Mouse (Mus musculus): Measurements from ENCODE around the gene Ptpn6. TPM values are rescaled to one million over a fixed set of nuclear protein-coding genes. Genes with fewer than 3 reads are reported as not detected.

The Ptpn6 gene
- polyA plus RNA-seq, 1 experiment from 2014 or later, result 5.2 TPM

DNA sequence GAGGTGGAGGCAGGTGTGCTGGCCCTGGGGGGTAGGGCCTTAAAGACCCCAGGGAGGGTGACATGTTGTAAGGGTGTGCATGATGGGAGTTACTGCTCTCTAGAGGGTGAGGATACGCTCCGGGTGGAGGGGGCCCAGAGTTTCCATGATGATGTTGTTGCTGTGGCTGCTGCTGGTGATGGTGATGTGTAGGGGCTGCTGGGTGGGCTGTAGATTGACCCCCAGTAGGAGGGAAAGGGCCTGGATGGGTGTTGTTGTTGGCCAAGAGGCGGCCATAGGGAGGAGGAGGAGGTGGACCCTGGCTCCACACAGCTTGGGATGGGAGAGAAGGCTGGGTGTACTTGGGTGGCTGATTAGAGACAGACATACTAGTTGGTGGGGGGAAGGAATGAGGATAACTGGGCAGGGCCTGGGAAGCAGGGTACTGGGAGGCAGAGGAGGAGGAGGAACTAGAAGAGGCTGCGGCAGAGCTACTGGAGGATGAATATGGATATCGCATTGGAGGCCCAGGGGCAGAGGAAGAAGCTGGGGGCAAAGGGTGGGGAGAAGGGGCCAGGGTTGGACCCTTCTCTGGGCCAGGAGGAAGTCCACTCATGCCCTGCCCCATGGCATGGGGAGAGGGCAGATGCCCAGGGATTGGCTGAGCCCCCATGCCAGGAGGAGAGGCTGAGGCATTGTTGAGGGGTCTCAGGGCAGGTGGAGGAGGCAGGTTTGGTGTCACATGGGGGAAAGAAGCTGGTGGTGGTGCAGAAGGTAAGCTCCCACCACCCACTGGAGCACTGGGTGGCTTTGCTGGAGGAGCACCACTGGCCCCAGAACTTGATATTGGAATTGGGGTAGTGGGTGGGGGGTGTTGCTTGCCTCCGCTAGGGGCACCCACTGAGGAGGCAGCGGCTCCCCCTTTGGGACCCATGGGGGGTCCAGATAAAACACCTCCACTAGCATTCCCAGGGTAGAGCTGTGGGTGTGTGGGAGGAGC is 8.4 kb upstream of the Ptpn6 start:
- Histone ChIP-seq H3K9me3 (no peaks in the 10 kb centered on the region), H3K27me3 (ENCODE audit: poor library complexity, severe bottlenecking) (0 out of 2 replicates have a peak, but pooled peaks cover 3% of the 10 kb centered on the region), H3K4me1 (peaks cover 42% of the 10 kb centered on the region), H3K36me3 (replicated peaks) (peaks cover 81% of the 10 kb centered on the region), H3K27ac (peak overlapping the region; percentile 97), H3K4me3 (peak overlapping the region; percentile 71)
- no peak for DNase-seq (ENCODE audit: extremely low spot score, low spot score)
- 88% methylated on average over 7 of the region's 7 CpGs for WGBS

DNA sequence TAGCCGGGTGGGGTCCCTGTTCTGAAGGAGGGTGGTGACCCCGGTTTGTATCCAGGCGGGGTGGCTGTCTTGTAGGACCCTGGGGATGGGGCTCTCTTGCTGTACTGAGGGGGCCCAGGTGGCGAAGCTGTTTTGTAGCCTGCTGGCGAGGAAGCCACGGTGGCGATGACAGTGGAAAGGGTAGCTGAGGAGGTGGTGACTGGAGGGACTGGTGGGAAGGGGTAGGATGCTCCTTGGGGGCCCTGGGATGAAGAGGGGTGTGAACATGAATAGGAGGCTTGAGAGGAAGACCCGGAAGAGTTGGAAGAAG is 7.7 kb upstream of the Ptpn6 start:
- no peaks in the 10 kb centered on the region for H3K9me3 ChIP-seq
- peaks cover 77% of the 10 kb centered on the region for H3K36me3 ChIP-seq (replicated peaks)
- WGBS, result 23% methylated on average over 8 of the region's 8 CpGs

DNA sequence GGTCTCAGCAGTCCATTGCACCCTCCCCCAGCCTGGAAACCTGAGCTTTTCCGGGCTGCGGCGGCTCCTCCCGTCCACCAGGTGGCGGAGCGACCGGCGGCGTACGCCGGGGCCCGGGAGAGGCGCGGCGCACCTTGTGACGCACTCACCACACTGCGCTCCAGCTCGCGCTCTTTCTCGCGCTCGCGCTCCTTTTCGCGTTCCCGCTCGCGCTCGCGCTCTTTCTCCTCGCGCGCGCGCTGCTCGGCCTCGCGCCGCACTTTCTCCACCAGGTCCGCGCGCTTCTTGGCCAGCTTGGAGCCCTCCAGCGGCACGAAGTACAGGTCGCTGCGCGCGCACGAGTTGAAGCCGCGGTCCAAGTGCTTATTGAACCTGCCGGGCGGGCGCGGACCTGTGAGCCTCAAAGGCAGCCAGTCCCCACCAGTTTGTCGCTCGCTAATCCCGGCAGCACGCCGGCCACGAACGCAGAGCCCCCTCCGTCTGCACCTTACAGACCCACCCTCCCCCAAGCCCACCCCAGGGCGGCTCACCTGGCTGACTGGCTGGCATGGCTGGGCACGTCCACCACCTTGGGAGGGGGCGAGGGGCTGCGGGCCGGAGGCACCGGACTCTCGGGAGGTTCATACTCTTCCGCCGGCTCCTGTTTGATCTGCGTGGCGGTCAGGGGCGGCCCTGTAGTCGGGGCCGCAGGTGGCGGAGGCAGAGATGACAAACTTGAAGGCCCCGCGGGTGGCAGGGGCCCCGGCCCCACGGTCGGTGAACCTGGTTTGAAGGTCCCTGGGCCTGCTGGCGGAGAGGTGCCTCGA is 7.2 kb upstream of the Ptpn6 start:
- H3K36me3 ChIP-seq (replicated peaks), result peaks cover 72% of the 10 kb centered on the region
- peak overlapping the region; percentile 71 for H3K4me3 ChIP-seq
- 0 out of 2 replicates have a peak, but pooled peaks cover 3% of the 10 kb centered on the region for H3K27me3 ChIP-seq (ENCODE audit: poor library complexity, severe bottlenecking)
- H3K4me1 ChIP-seq, result peaks cover 49% of the 10 kb centered on the region
- H3K9me3 ChIP-seq, result no peaks in the 10 kb centered on the region
- DNase-seq (ENCODE audit: extremely low spot score, low spot score), result peak; percentile 93
- H3K27ac ChIP-seq, result peak overlapping the region; percentile 97
- under 1% methylated on average over 85 of the region's 85 CpGs for WGBS

More for the DNA sequence above, 7.7 kb upstream of the Ptpn6 start:
- Histone ChIP-seq H3K4me1 (peaks cover 47% of the 10 kb centered on the region), H3K27ac (peak overlapping the region; percentile 97), H3K4me3 (peak overlapping the region; percentile 71), H3K27me3 (ENCODE audit: poor library complexity, severe bottlenecking) (0 out of 2 replicates have a peak, but pooled peaks cover 3% of the 10 kb centered on the region)
- no peak for DNase-seq (ENCODE audit: extremely low spot score, low spot score)

DNA sequence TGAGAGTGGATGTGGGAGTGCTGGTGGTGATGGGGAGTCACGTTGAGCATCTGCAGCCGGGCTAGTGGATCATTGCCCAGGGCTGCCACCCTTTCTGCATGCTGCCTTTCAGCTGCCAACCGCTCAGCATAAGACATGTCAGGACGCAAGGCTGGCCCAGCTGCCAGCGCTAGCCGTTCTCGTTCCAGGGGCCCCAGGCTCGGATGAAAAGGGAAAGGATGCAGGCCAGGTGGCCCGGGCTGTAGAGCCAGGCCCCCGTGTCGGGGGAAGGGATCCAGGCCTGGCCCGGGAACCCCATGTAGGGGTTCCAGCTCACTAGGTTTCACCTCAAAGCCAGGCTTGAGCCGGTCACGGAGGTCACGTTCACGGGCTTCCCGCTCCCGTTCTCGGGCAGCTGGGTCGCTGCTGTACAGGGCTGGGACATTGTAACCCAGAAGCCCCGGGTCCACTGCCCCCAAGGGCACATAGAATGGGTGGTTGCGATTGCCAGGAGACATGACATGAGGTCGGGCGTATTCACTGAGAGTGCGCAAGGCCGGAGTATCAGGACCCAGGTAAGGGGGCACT is 6.3 kb upstream of the Ptpn6 start:
- Histone ChIP-seq H3K4me3 (peak overlapping the region; percentile 71), H3K9me3 (no peaks in the 10 kb centered on the region), H3K4me1 (peaks cover 58% of the 10 kb centered on the region), H3K27ac (peak overlapping the region; percentile 97), H3K36me3 (replicated peaks) (peaks cover 64% of the 10 kb centered on the region), H3K27me3 (ENCODE audit: poor library complexity, severe bottlenecking) (0 out of 2 replicates have a peak, but pooled peaks cover 3% of the 10 kb centered on the region)
- 75% methylated on average over 26 of the region's 26 CpGs for WGBS
- no peak for DNase-seq (ENCODE audit: extremely low spot score, low spot score)

DNA sequence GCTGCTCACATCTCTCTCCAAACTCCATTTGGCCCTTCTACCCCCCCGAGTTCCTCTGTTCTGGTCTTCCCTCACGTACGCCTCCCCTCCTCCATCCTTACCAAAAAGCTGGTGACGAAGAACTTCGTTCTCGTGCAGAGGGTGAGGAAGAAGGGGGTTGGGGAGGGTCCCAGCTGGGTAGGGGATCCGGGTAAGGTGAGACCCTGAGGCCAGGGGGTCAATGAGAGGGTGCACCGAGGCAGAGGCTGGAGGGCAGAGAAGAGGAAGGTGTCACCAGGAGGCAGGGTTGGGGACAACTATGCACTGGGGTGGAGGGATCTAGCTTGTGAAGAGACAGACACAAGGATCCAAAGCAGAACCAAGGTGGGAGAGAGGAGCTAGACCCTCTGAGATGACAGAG is 5.1 kb upstream of the Ptpn6 start:
- H3K9me3 ChIP-seq, result no peaks in the 10 kb centered on the region
- no peak for DNase-seq (ENCODE audit: extremely low spot score, low spot score)
- H3K36me3 ChIP-seq (replicated peaks), result peaks cover 60% of the 10 kb centered on the region
- peaks cover 70% of the 10 kb centered on the region for H3K4me1 ChIP-seq
- no peak overlapping the region for H3K4me3 ChIP-seq
- H3K27ac ChIP-seq, result no peak overlapping the region
- 0 out of 2 replicates have a peak, but pooled peaks cover 3% of the 10 kb centered on the region for H3K27me3 ChIP-seq (ENCODE audit: poor library complexity, severe bottlenecking)
- WGBS, result 94% methylated on average over 8 of the region's 8 CpGs

DNA sequence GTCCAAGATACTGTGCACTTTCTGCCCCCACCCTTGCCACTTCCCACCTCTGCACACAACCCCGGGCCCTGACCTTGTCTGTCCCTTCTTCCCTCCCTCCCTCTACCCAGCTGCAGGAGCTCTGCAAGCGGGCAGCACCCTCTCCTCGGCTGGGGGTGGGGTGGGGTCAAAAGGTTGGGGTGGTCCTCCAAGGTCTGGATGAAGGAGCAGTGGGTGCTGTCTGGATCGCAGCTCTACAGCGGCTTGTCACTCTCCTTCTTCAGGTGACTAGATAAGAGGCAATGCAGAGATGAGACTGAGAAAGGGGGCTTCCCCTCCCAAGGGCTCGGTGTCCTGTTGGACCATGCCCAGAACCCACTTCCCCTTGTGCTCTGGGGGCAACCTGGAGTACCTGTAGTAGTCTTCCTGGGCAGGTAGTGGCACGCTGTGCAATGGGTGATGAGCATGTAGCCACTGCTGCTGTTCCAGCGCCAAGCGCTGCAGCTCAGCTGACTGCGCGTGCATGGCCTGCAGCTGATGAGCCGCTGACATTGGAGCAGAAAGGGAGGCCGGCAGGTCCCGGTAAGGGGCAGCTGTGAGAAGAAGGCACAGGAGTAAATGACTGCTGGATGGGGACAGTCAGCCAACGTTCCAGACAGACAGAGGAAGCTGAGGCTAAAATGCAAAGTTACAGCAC is 4.5 kb upstream of the Ptpn6 start:
- peaks cover 76% of the 10 kb centered on the region for H3K4me1 ChIP-seq
- no peaks in the 10 kb centered on the region for H3K9me3 ChIP-seq
- peak overlapping the region; percentile 3; the same call in 1 of the 2 replicates for H3K4me3 ChIP-seq
- 0 out of 2 replicates have a peak, but pooled peaks cover 3% of the 10 kb centered on the region for H3K27me3 ChIP-seq (ENCODE audit: poor library complexity, severe bottlenecking)
- H3K27ac ChIP-seq, result peak overlapping the region; percentile 31; the same call in 1 of the 2 replicates
- 93% methylated on average over 15 of the region's 15 CpGs for WGBS
- H3K36me3 ChIP-seq (replicated peaks), result peaks cover 59% of the 10 kb centered on the region
- DNase-seq (ENCODE audit: extremely low spot score, low spot score), result no peak

DNA sequence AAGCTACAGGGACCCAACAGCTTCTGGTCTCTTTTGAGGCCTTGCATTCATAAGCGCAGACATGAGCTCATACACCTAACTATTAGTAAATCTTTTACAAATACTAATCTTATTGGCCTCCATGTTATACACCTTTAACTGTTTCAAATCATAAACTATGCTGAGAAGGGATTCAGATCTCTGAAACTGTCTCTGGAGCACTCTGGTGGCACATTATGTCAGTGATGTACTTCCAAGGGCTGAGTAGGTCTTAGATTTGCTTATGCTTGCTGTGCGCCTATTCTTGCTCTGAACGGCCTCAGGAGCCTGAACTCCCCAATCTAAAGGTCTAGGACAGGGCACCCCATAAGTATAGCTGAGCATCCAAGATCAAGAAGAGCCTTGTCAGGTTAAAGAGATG is 3.3 kb upstream of the Ptpn6 start:
- peaks cover 79% of the 10 kb centered on the region for H3K4me1 ChIP-seq
- peak overlapping the region; percentile 99 for H3K27ac ChIP-seq
- peaks cover 48% of the 10 kb centered on the region for H3K36me3 ChIP-seq (replicated peaks)
- peak overlapping the region; percentile 74 for H3K4me3 ChIP-seq
- no peaks in the 10 kb centered on the region for H3K9me3 ChIP-seq
- no peaks in the 10 kb centered on the region for H3K27me3 ChIP-seq (ENCODE audit: poor library complexity, severe bottlenecking)
- no peak for DNase-seq (ENCODE audit: extremely low spot score, low spot score)
- WGBS, result 64% methylated on average over 3 of the region's 3 CpGs

DNA sequence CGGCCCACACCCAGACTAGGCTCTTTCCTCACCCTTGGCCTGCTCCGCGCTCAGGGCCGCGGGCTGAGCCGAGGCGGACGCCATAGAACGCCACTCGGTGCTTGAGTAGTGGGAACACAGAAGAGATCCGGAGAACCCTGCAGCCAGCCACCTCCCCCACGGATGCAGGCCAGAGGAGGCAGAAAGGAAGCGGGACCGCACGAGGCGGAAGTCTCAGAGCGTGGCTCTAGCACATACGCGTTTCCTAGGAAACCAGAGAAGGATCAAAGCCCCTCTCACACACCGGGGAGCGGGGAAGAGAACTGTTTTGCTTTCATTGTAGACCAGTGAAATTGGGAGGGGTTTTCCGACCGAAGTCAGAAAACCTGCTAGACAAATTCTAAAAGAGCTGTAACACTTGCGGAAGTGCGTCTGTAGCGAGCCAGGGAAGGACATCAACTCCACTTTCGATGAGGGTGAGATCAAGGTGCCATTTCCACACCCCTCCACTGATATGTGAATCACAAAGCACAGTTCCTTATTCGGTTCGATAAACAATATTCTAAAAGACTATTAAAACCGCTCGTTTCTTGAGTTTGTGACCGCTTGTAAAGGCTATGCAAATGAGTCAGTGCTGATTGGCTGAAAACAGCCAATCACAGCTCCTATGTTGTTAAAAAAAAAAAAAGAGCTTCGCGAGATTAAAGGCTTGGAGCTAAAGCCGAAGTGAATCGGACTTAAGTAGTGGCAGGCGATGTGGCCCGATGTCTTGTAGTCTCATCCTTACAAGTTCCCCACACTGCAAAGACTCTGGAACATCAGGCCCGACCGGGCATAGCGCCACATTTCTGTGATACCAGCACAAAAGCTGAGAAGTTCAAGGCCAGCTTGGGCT is 2.6 kb upstream of the Ptpn6 start, which contains the start of gene Grcc10:
Gene Grcc10, minus strand, starts transcription at position 487 of the 874 bp plus-strand sequence.
- Histone ChIP-seq H3K4me1 (peaks cover 72% of the 10 kb centered on the region), H3K27me3 (ENCODE audit: poor library complexity, severe bottlenecking) (no peaks in the 10 kb centered on the region), H3K27ac (peak within 1 kb of the TSS; percentile 99), H3K4me3 (peak within 1 kb of the TSS; percentile 74), H3K36me3 (replicated peaks) (peaks cover 42% of the 10 kb centered on the region), H3K9me3 (no peaks in the 10 kb centered on the region)
- under 1% methylated on average over 41 of the region's 41 CpGs for WGBS
- DNase-seq (ENCODE audit: extremely low spot score, low spot score), result peak; percentile 95

DNA sequence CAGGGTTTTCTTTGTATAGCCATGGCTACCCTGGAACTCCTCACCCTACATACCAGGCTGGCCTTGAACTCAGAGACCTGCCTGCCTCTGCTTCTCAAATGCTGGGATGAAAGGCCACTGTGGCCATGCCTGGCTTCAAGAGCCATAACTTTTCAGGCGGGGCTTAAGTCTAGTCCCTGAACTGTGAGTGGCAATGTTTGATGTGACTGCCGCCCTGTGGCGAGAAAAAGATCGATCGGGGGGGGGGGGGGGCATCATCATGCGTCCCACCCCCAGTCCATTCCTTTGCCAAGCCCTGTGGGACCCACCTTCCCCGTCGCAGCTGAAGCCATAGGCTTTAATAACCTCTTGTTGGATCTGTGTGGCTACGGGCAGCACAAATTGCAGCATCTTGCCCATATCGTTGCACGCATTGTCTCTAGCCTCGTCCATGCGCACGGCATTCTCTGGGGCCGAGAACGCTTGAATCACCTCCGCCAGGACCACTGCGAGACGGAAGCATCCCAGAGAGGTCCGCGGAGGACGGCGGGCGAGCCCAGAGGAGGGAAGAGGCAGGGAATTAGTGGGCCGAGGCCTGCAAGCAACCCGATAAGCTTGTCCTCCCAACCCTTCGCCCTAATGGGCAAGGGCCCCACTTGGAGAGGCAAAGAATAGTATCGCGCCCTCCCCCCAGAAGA is 1.8 kb upstream of the Ptpn6 start:
- peaks cover 42% of the 10 kb centered on the region for H3K36me3 ChIP-seq (replicated peaks)
- peak overlapping the region; percentile 99 for H3K27ac ChIP-seq
- H3K4me3 ChIP-seq, result peak overlapping the region; percentile 74
- no peaks in the 10 kb centered on the region for H3K9me3 ChIP-seq
- H3K4me1 ChIP-seq, result peaks cover 64% of the 10 kb centered on the region
- DNase-seq (ENCODE audit: extremely low spot score, low spot score), result no peak
- under 1% methylated on average over 29 of the region's 29 CpGs for WGBS
- H3K27me3 ChIP-seq (ENCODE audit: poor library complexity, severe bottlenecking), result no peaks in the 10 kb centered on the region

DNA sequence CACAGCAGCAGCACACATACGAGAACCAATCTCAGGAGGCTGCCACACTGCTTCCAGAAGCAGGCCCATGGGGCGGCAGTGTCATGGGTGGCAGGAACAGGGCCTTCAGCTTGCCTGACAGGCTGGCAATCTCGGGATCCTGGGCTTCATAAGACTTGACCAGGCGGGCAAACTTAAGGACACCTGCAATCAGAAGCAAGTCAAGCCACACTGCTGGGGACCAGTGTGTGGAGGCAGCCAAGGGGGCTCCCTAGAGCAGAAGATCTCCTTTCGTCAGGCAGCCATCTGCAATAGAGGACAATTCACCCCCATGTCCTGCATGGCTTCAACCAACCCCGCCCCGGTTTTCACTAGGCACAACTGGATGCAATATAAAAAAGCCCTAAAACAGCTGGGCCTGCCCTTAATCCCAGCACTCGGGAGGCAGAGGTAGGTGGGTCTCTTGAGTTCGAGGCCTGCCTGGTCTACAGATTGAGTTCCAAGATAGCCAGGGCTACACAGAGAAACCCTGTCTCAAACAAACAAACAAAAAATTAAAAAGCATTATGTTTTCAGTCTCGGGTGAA is 800 bp upstream of the Ptpn6 start:
- Histone ChIP-seq H3K36me3 (replicated peaks) (peaks cover 33% of the 10 kb centered on the region), H3K4me1 (peaks cover 56% of the 10 kb centered on the region), H3K9me3 (no peaks in the 10 kb centered on the region), H3K27me3 (ENCODE audit: poor library complexity, severe bottlenecking) (no peaks in the 10 kb centered on the region), H3K27ac (peak overlapping the region; percentile 99; the same call in 1 of the 2 replicates), H3K4me3 (peak overlapping the region; percentile 74; the same call in 1 of the 2 replicates)
- WGBS, result 88% methylated on average over 10 of the region's 10 CpGs
- DNase-seq (ENCODE audit: extremely low spot score, low spot score), result no peak
